Mouse (Mus musculus): ENCODE measurements around the gene Gadd45a. TPM values are rescaled to one million over a fixed set of nuclear protein-coding genes. Genes with fewer than 3 reads are reported as not detected.
"Not testable (repeated sequence)": the region's sequence is repeated elsewhere in the genome, so short reads cannot be mapped to it uniquely, and the experiment has no call there.

The Gadd45a gene
- total RNA-seq, 2 experiments from 2014 or later, result 18.1 to 21.9 TPM

DNA sequence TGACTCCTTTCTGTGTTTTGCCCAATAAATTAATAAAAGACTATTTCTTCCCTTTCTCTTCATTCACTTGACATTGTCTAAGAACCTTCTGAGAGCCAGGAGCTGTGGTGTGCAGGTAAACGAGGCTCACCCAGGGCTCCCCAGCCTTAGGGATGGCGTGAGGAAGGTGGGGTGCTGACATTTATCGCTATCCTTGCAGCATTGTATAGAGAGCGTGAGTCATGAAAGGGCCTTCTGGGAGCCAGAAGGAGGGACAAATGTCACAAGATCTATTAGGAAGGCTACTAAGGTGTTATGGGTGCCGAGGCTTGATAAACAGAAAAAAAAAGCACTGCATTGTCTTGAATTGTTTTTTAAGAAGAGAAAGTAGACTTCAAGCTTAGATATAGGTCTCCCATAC, 15.9 kb downstream of the Gadd45a start:
- DNase-seq (ENCODE audit: low spot score in 2 of 2), result no peak

DNA sequence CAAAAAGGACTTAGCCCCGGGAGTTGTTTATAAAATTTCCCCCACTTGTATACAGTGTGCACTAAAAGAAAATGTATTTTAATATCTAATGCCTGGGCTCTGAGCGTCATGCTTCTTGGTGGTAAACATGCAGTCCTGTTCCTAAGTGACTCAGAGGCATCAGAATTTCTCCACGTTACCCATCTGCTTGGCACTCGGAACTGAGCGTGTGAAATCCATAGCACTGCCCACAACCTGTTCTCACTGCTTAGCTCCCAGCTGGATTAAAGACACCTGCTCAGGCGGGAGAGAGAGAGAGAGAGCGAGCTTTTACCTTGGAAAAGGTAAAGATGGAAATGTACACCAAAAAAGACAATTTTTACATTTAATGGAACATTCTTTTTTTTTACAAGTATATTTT, 18.3 kb downstream of the Gadd45a start:
- not testable (repeated sequence) for DNase-seq (ENCODE audit: low spot score in 2 of 2)

DNA sequence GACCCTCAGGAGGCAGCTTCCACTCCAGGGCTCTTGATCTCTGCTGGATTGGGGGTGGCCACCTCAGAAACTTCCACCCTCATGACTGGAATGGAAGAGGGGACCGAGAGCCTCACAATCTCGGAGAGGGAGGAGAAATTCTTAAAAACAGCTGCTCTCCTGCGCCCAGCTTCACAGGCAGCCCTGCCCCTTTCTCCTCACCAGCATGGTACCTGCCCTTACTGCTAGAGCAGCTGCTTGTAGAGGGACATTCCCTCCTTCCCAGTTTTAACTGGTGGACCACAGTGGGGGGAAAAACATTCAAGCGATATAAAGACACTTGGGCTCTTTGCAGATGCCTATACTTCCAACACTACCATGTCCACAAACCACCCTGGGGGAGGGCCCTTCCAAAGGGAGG, 18.9 kb downstream of the Gadd45a start:
- DNase-seq (ENCODE audit: low spot score in 2 of 2), result no peak

DNA sequence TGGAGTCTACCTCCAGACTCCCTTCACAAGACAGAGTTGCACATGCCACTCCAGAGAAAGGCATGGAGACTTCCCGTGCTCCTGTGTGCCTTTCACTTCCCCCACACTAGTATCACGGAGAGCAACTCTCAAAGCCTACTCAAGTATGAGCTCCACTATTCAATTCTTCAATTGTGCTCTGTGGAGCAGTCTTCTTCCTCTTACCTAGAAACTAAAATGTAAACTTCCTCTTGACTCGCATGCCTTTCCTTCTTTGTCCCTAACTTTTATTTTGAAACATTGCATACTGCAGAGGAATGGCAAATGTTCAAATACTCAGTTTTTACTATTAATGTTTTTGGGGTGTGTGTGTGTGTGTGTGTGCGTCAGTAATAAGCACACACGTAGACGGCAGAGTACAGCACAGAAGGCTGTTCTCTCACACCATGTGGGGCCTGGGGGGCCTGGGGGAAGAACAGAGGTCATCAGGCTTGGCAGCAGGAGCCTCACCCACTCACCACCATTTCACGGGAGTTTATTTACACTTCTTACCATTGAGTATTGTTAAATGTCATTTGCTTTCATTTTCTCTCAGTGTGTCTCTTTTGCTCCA, 20.6 kb downstream of the Gadd45a start:
- DNase-seq (ENCODE audit: low spot score in 2 of 2), result no peak

DNA sequence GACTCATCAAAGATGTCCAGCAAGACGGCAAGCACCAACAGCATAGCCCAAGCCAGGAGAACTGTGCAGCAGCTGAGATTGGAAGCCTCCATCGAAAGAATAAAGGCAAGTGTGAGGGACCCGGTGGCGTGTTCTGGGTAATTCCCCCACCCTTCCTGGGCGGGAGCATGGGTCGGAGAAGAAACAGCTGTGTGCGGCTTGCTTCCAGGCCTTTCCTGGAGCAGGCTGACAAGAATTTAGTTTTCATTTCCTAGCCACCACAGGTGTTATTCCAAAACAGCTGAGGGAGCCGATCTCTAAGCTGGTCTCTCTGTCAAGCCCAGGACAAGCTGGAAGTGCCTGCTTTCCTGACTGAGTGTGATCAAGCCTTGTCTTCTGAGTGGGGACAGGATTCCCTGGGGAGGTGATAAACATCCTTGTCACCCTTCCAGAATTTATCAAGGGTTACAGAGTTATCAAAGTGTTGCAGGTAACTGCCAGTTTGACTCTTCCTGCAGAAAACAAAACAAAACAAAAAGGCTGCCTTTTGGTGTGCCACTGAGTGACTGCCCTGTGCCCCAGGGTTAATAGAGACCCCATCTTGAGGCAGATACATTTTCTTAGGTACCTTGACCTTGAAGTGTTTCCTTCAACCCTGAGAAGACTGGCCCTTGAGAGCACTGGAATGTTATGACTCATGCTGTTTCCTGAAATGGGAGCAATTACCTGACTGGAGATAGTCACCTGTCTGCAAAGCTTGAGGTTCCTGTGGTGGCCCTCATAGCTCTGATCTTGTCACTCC, 21.3 kb downstream of the Gadd45a start:
- DNase-seq (ENCODE audit: low spot score in 2 of 2), result no peak

DNA sequence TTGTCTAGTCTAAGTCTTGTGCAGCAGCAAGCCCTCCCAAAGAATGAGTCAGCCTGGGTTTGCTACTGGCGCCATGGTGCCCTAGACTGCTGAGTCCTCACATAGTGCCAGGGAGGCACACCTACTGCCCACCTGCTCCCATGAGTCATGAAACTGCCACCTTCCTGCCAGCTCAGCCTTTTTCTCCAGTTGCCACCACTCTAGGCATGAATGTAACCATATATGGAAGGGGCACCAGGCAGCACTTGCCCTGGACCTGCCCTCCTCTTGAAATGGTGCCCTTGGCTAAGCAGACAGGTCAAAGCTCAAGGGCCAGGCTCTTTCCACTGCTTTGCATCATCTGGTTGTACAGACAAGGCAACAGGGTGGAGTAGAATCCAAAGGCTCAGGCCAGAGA, 22.6 kb downstream of the Gadd45a start:
- DNase-seq (ENCODE audit: low spot score in 2 of 2), result no peak

DNA sequence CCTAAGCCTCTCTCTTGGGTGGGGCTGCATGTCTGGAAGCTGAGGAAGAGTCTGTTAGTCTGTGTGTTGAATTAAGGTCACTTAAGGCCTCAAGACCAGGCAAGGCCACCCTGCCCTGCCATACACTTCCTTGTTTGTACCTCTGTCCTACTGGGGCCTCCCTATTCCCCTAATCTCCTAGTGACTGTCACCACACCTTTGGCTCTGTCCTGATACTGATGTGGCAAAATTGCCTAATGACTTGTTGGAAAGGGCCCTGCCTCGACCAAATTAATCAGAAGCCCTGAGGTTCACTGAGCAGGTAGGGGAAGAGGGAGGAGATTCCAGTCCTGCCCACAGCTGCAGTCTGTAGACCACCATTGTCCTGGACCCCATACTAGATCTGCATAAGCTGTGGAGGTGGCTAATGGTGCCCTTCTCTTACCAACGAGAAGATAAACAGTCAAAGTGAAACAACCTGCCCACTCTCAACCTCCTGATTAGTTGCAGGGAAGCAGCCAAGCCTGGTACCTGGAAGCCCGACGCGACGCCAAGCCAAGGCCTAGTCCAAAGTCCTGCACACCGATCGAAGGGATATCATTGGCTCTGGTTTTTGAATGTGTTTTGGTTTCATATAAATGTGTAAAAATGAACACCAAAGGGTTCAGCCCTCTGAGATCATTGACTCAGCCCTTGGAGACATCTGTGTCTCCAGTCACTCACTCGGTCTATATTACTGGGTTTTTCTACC, 23.1 kb downstream of the Gadd45a start:
- no peak for DNase-seq (ENCODE audit: low spot score in 2 of 2)

DNA sequence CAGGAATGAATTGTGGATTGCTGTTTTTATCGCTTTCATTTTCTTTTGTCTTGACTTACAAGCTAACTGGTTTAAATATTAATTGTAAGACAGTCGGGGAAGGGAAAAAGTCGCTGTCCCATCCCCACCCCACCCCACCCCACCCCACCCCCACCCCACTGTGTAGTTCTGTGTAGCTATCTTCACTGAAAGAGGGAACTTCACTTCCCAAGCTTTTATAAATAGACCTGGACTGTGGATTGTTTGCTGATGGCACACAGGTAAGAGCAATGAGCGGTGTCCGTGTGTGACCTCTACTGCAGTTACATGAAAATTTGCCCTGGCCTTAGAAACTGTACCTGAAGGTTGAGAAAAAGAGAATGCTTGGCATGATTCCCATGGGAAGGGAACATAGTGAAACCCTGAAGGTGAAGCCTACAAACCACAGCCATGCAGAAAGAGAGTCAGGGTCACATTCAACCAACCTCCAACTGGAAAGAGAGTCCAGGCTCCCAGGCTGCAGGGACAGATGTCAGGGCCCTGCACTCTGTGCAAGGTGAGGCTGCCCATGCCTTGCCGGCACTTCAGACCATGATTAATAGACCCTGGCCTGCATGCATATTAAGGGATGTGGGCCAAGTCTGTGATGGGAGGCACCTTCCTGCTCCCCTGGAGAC, 23.8 kb downstream of the Gadd45a start:
- DNase-seq (ENCODE audit: low spot score in 2 of 2), result no peak

DNA sequence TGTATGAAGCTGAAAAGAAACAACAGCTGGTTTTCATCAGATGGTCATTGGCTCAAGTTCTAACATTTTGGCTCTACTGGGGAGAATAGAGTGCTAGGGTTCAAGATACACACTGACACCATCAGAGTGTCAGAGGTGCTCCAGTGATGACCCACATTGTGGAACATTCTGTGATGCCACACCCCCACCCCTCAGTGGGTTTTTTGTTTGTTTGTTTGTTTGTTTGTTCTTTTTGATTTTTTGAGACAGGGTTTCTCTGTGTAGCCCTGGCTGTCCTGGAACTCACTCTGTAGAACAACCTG, 26.1 kb downstream of the Gadd45a start:
- DNase-seq (ENCODE audit: low spot score in 2 of 2), result no peak

DNA sequence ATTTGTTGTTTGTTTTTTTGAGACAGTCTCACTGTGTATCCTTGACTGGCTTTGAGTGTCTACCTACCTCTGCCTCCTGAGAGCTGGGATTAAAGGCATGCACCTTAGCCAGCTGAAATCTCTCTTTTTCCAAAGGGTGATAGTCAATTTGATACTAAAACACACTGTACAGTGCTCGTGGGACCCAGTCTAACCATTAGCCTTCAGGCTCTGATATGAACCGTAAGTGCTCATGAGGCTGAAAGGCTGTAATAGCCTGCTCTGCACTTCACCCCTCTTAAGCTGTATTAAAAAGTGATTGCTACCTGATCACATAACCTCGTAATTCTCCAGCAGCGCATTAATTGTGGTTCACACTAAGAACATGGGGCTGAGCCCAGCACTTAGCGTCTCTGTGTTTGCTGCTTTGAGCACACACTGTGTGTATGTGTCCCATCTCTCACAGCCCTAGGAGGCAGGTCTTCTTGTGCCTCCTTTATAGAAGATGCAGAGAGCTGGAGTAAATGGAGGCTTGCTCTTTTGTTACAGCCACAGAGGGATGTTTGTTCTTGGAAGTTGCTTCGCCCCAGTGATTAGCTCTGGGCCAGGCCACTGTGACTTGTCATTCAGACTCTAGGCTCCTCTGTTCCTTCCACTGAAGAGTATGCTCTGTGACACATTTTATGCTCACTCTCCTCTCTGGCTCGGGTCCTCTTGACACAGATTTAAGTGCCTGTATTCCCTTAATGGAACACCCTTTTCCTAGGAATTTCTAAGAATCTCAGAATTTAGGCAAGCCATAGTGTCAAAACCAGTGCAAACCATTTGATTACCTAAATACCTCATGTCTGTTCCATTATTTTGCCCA, 26.7 kb downstream of the Gadd45a start:
- DNase-seq (ENCODE audit: low spot score in 2 of 2), result no peak

DNA sequence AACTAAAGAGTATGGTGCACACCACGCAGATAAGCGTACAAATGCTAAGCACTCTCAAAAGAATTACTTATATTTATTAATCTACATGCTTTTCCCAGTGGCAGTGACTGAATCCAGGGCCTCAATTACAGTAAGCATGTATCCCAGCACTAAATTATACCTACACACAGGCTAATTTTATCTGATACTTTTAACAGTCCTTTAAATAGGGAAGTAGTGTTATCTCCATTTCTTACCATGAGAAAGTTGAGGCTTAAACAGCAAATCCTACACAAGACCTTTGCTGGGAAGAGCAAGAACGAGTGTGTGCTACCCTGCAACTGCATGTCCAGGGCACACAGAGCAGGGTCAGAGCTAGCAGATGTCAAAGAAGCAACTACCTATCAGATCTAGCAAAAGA, 27.4 kb downstream of the Gadd45a start:
- DNase-seq (ENCODE audit: low spot score in 2 of 2), result no peak

DNA sequence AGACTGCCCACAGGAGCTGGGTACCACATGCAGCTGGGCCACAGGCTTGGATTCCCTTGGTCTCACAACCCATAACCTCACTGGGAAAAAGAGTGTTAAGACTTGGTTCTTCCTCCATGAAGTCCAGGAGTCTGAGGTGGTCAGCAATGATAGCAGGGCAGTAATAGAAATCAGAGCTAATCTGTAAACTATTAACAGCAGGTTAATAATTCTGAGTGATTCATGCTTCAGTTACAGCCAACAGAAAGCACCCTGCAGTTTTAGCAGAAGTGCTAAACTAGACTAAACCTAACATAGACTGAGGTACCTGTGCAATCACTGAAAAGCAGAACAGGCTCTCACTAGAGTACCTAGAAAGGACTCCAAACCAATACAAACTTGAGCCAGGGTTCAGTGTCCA, 37.5 kb downstream of the Gadd45a start:
- DNase-seq (ENCODE audit: low spot score in 2 of 2), result no peak

DNA sequence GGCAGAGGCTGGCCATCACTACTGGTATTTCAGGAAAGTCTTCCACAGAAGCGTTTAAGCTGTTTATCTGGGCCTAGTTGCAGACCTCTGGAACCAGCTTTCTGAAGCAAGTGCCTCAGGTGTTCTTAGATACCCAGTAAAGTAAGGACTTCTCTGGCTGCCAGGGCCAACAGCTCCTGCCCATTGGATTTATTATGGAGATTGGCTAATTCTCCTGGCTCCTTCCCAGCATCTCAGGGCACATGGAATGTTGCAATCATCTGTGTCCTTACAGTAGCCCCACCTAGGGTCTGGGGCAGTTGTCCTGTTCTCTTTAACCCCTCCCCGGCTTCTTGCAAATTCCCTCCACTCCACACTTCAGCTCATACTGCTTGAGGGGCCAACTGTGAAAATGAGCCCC, 38.6 kb downstream of the Gadd45a start:
- no peak for DNase-seq (ENCODE audit: low spot score in 2 of 2)

DNA sequence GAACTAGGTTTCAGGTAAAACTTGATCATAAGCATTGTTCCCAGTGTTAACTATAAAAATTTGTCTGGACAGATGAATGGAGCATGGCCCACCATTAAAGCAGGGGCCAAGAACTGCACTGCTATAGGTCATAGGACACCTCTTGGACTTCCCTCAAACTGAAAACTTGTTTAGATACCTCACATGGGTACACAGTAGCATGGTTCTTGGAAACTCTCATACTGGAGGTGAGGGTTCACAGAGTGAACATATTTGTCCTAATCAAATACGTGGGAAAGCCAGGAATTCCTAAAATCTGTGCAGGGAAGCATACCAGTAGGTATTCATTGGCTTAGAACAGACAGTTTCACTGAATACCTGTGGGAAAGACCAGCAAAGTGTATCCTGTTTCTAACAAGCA, 41.0 kb downstream of the Gadd45a start:
- DNase-seq (ENCODE audit: low spot score in 2 of 2), result no peak

DNA sequence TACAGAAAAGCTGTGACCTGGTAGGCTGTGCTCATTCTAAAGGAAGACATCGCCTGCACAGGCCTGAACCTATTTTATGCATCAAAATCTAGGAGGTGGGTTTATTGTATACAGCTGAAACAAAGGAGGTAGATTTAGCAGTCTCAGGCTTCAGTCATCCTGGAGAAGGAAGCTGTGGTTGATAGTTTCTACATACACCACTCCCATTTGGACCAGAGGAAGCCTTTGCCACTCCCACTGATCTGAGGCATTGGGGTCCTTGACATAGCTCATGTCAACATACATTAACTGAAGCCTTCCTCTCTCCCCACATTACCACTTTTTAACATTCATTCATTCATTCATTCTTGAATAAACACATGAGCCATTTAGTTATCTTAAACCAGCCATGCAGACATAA, 41.4 kb downstream of the Gadd45a start:
- no peak for DNase-seq (ENCODE audit: low spot score in 2 of 2)

DNA sequence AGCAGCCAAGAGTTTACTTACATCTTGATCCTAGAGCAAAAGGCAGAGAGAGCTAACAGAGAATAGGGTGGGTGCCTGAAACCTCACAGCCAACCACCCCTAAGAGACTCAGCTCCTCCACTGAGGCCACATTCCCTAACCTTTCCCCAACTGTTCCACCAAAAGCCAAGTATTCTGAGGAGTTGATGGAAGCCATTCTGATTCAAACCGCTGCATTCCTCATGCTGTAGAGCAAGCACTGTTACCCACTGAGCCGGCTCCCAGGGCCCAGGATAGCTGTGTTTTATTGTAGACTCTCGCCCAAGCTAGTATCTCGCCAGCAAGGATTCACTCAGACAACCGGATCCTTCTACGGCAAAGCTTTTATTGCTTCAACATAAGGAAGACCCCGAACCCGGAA, 42.3 kb downstream of the Gadd45a start:
- DNase-seq (ENCODE audit: low spot score in 2 of 2), result no peak

DNA sequence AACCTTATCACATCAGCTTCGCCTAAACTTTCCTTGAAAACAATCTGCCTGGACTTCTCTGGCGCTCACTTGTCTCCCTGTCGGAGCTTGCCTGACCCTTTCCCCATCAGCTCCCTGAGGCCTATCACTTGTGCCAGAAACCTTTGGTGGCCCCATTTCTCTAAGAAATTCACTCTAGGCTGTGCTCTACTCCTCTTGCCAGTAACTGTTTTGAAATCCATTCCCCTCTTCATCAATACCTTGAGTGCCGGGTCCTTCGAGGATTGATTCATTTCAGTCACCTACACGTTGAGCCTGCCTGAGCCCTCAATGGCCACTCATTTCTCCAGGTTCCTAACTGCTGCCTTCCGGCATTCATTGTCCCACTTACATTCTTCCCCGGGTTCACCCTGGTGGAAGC, 44.5 kb downstream of the Gadd45a start:
- no peak for DNase-seq (ENCODE audit: low spot score in 2 of 2)

DNA sequence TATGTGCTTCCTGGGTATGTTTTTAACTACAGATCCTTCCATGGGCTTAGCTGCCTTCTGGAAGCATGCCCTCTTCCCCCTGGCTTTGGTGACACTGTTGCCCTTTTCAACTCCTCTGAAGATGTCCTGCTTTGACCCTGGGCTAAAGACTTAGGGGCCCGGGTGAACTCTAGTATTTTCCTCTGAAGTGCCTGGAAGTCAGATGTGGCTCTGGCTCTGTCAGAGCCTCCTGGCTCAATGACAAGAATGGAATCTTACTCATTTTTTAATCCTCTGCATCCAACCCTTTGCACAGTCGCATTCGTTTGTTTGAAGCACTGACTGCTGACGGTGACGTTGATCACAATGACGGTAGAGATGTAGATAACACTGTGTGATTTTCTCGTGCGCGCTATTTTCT, 45.0 kb downstream of the Gadd45a start:
- no peak for DNase-seq (ENCODE audit: low spot score in 2 of 2)

DNA sequence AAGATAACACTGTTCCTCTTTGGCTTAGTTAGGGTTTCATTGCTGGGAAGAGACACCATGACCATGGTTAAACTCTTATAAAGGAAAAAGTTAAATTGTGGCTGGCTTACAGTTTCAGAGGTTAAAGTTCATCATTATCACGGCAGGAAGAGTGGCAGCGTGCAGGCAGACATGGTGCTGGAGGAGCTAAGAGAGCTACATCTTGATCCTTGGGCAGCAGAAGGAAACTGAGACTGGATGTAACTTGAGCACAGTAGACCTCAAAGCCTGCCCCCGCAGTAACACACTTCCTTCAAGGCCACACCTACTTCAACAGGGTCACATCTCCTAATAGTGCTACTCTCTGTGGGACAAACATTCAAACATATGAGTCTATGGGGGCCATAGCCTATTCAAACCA, 47.7 kb downstream of the Gadd45a start:
- no peak for DNase-seq (ENCODE audit: low spot score in 2 of 2)

DNA sequence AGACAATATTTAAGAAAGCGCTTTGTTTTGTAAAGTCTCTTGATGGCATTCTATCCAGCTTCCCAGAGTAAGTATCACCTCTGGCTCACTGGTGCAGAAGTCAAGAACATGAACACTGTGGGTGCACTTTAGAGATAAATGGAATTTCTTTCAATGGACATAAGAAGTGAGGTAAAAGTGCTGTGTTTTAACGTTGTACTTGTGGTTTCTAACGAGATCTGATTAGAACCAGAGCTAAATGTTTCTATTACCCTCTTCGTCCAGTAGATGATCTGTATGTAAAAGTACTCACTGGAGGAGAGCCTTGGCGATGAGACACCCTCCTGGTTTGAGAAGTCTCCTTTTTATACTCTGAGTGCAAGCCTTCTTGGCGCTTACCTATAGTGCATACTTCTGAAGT, 48.2 kb downstream of the Gadd45a start:
- no peak for DNase-seq (ENCODE audit: low spot score in 2 of 2)

DNA sequence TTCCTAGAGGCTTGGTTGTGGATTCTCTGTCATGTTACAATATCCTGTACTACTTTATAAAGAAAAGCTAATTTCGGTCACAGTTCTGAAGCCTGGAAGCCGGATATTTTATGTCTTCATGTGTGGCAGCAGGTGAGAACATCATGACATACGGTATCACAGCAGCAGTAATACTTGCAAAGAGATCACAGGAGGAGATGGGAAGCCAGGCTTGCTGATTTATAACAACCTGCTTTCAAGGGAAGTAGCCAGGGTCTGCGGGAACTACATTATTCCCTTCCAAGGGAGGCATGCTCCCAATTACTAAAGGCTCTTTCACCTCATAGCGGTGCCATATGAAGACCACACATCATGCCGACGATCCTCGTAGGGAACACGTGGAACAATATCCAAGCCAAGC, 48.9 kb downstream of the Gadd45a start:
- DNase-seq (ENCODE audit: low spot score in 2 of 2), result no peak

All from adrenal gland, postnatal 4 days (tissue).